Mouse (Mus musculus) hindbrain, embryonic 10.5 days (tissue): ENCODE data around the gene Pla2g2f. TPM values are rescaled to one million over a fixed set of nuclear protein-coding genes. Genes with fewer than 3 reads are reported as not detected.

Experiments used
- DNase-seq: peaks from one replicate; pipeline ENCODE4 v3.0.0-alpha.2; 2017; ENCODE audit warnings: low spot score
- H3K27ac ChIP-seq: fragments of 300-500 bp; sonication (generic); 2 replicates; pipeline ENCODE4 v1.5.1; 2016; ENCODE audit warnings: mild to moderate bottlenecking, moderate library complexity
- H3K27me3 ChIP-seq: fragments of 300-500 bp; sonication (generic); 2 replicates; pipeline ENCODE4 v1.6.1; 2016; ENCODE audit warnings: mild to moderate bottlenecking; ENCODE audit not compliant: poor library complexity, insufficient read depth, severe bottlenecking
- H3K36me3 ChIP-seq: fragments of 300-500 bp; sonication (generic); 2 replicates; pipeline ENCODE4 v1.6.1; 2016; ENCODE audit warnings: mild to moderate bottlenecking, moderate library complexity
- H3K4me1 ChIP-seq: fragments of 300-500 bp; sonication (generic); replicated peaks from 2 replicates; pipeline ENCODE4 v1.6.1; 2016; ENCODE audit warnings: mild to moderate bottlenecking
- H3K4me3 ChIP-seq: fragments of 300-500 bp; sonication (generic); 2 replicates; pipeline ENCODE4 v1.5.1; 2016; ENCODE audit warnings: mild to moderate bottlenecking, moderate library complexity
- H3K9me3 ChIP-seq: fragments of 300-500 bp; sonication (generic); 2 replicates; pipeline ENCODE4 v1.6.1; 2016; ENCODE audit warnings: mild to moderate bottlenecking, moderate library complexity
- WGBS: fragments of 180-500 bp; shearing (Covaris S2); methylation state at CpG from one replicate; pipeline ENCODE4 v1.1.7; 2016; 5-methylcytosine and 5-hydroxymethylcytosine counted together
- polyA plus RNA-seq: library from polyadenylated mRNA; unstranded; fragments of >200 nt; fragmentation: Nextera tagmentation; extraction: Ambion mirVana; gene quantifications from 2 replicates; pipeline ENCODE4 v1.2.1, GENCODE M21; 2016

Pla2g2f gene
- polyA plus RNA-seq, 1 experiment from 2014 or later = 0.84 TPM

GRCm38 (mm10) chr4:138725127-138725461, 32.3 kb downstream of the Pla2g2f start:
- peak overlapping the region; percentile 50 for H3K4me3 ChIP-seq
- no peaks in the 10 kb centered on the region; the same call in 1 of the 2 replicates for H3K27me3 ChIP-seq
- H3K27ac ChIP-seq = peak overlapping the region; percentile 85
- H3K36me3 ChIP-seq = no peaks in the 10 kb centered on the region
- 6% methylated on average over 13 of the region's 13 CpGs for WGBS
- no peaks in the 10 kb centered on the region for H3K9me3 ChIP-seq
- H3K4me1 ChIP-seq = peaks cover 57% of the 10 kb centered on the region
- DNase-seq = peak; percentile 83

- Histone ChIP-seq H3K36me3 (no peaks in the 10 kb centered on the region), H3K4me1 (peaks cover 55% of the 10 kb centered on the region), H3K4me3 (peak within 1 kb of the TSS; percentile 50), H3K27me3 (no peaks in the 10 kb centered on the region; the same call in 1 of the 2 replicates), H3K27ac (peak within 1 kb of the TSS; percentile 85), H3K9me3 (no peaks in the 10 kb centered on the region)
- WGBS = 53% methylated on average over 18 of the region's 18 CpGs
- no peak for DNase-seq
Measured at GRCm38 (mm10) chr4:138724354-138725126, 32.9 kb downstream of the Pla2g2f start, which contains the start of gene Pla2g2c. Gene Pla2g2c, plus strand, starts transcription at chr4:138724792.

GRCm38 (mm10) chr4:138723493-138724281, 33.7 kb downstream of the Pla2g2f start:
- no peak overlapping the region for H3K4me3 ChIP-seq
- no peak overlapping the region for H3K27ac ChIP-seq
- H3K4me1 ChIP-seq = peaks cover 46% of the 10 kb centered on the region
- no peaks in the 10 kb centered on the region; the same call in 1 of the 2 replicates for H3K27me3 ChIP-seq
- no peaks in the 10 kb centered on the region for H3K36me3 ChIP-seq
- DNase-seq = no peak
- no peaks in the 10 kb centered on the region for H3K9me3 ChIP-seq
- WGBS = 69% methylated on average over 15 of the region's 15 CpGs

GRCm38 (mm10) chr4:138719264-138719596, 38.2 kb downstream of the Pla2g2f start:
- no peak overlapping the region for H3K4me3 ChIP-seq
- no peak overlapping the region for H3K27ac ChIP-seq
- peaks cover 28% of the 10 kb centered on the region for H3K4me1 ChIP-seq
- H3K36me3 ChIP-seq = no peaks in the 10 kb centered on the region
- WGBS = 81% methylated on average over 5 of the region's 5 CpGs
- H3K9me3 ChIP-seq = no peaks in the 10 kb centered on the region
- DNase-seq = no peak
- H3K27me3 ChIP-seq = no peaks in the 10 kb centered on the region; the same call in 1 of the 2 replicates

- DNase-seq = no peak
- no peaks in the 10 kb centered on the region; the same call in 1 of the 2 replicates for H3K27me3 ChIP-seq
- H3K9me3 ChIP-seq = no peaks in the 10 kb centered on the region
- H3K36me3 ChIP-seq = no peaks in the 10 kb centered on the region
- no peak overlapping the region for H3K4me3 ChIP-seq
- 85% methylated on average over 5 of the region's 5 CpGs for WGBS
- H3K27ac ChIP-seq = no peak overlapping the region
- peaks cover 23% of the 10 kb centered on the region for H3K4me1 ChIP-seq
Measured at GRCm38 (mm10) chr4:138718586-138719263, 38.7 kb downstream of the Pla2g2f start.

GRCm38 (mm10) chr4:138716697-138717096, 40.7 kb downstream of the Pla2g2f start:
- H3K36me3 ChIP-seq = no peaks in the 10 kb centered on the region
- no peak overlapping the region for H3K4me3 ChIP-seq
- no peaks in the 10 kb centered on the region for H3K9me3 ChIP-seq
- 92% methylated on average over 9 of the region's 9 CpGs for WGBS
- no peak overlapping the region for H3K27ac ChIP-seq
- DNase-seq = no peak
- no peaks in the 10 kb centered on the region; the same call in 1 of the 2 replicates for H3K27me3 ChIP-seq
- H3K4me1 ChIP-seq = peaks cover 2% of the 10 kb centered on the region; the same call in 1 of the 2 replicates

- H3K9me3 ChIP-seq = no peaks in the 10 kb centered on the region
- DNase-seq = no peak
- H3K4me3 ChIP-seq = no peak overlapping the region
- H3K36me3 ChIP-seq = no peaks in the 10 kb centered on the region
- H3K27me3 ChIP-seq = no peaks in the 10 kb centered on the region
- 88% methylated on average over 1 of the region's 1 CpGs for WGBS
- no peak overlapping the region for H3K27ac ChIP-seq
- H3K4me1 ChIP-seq = 0 out of 2 replicates have a peak, but pooled peaks cover 3% of the 10 kb centered on the region
Measured at GRCm38 (mm10) chr4:138714186-138714585, 43.2 kb downstream of the Pla2g2f start.

- Histone ChIP-seq H3K36me3 (no peaks in the 10 kb centered on the region), H3K27me3 (no peaks in the 10 kb centered on the region), H3K4me1 (peaks cover 11% of the 10 kb centered on the region; the same call in 1 of the 2 replicates), H3K9me3 (no peaks in the 10 kb centered on the region), H3K4me3 (no peak overlapping the region), H3K27ac (no peak overlapping the region)
- WGBS = 80% methylated on average over 8 of the region's 8 CpGs
- DNase-seq = no peak
Measured at GRCm38 (mm10) chr4:138712621-138713020, 44.8 kb downstream of the Pla2g2f start.

- Histone ChIP-seq H3K27me3 (no peaks in the 10 kb centered on the region), H3K27ac (no peak overlapping the region), H3K4me3 (no peak overlapping the region), H3K9me3 (no peaks in the 10 kb centered on the region), H3K36me3 (no peaks in the 10 kb centered on the region), H3K4me1 (peaks cover 11% of the 10 kb centered on the region; the same call in 1 of the 2 replicates)
- WGBS = 87% methylated on average over 11 of the region's 11 CpGs
- no peak for DNase-seq
Measured at GRCm38 (mm10) chr4:138712096-138712495, 45.3 kb downstream of the Pla2g2f start.

- peaks cover 11% of the 10 kb centered on the region; the same call in 1 of the 2 replicates for H3K4me1 ChIP-seq
- WGBS = 70% methylated on average over 17 of the region's 17 CpGs
- H3K27me3 ChIP-seq = no peaks in the 10 kb centered on the region
- no peak overlapping the region for H3K27ac ChIP-seq
- H3K36me3 ChIP-seq = no peaks in the 10 kb centered on the region
- no peak overlapping the region for H3K4me3 ChIP-seq
- DNase-seq = no peak
- H3K9me3 ChIP-seq = no peaks in the 10 kb centered on the region
Measured at GRCm38 (mm10) chr4:138711051-138711820, 46.2 kb downstream of the Pla2g2f start.

- Histone ChIP-seq H3K36me3 (no peaks in the 10 kb centered on the region), H3K4me3 (no peak overlapping the region), H3K9me3 (no peaks in the 10 kb centered on the region), H3K27ac (no peak overlapping the region), H3K4me1 (peaks cover 11% of the 10 kb centered on the region; the same call in 1 of the 2 replicates), H3K27me3 (no peaks in the 10 kb centered on the region)
- DNase-seq = no peak
- 86% methylated on average over 11 of the region's 11 CpGs for WGBS
Measured at GRCm38 (mm10) chr4:138710633-138711032, 46.8 kb downstream of the Pla2g2f start.

- Histone ChIP-seq H3K4me3 (no peak overlapping the region), H3K4me1 (peaks cover 11% of the 10 kb centered on the region; the same call in 1 of the 2 replicates), H3K36me3 (no peaks in the 10 kb centered on the region), H3K27me3 (no peaks in the 10 kb centered on the region), H3K27ac (no peak overlapping the region), H3K9me3 (no peaks in the 10 kb centered on the region)
- 77% methylated on average over 7 of the region's 7 CpGs for WGBS
- DNase-seq = no peak
Measured at GRCm38 (mm10) chr4:138709944-138710343, 47.5 kb downstream of the Pla2g2f start.
